Mouse (Mus musculus) MEL (cell line): Measurements from ENCODE around the gene Olfr464.

ENCODE experiments used
- E2F4 ChIP-seq: IDR thresholded peaks from 2 replicates; pipeline ENCODE4 v1.6.1; 2011; ENCODE audit warnings: low read depth, low read length, improper control_type of control experiment, borderline replicate concordance
- MXI1 ChIP-seq: IDR thresholded peaks from 2 replicates; pipeline ENCODE4 v1.6.1; 2011; ENCODE audit warnings: mild to moderate bottlenecking, low read depth, low read length, improper control_type of control experiment
- MYC ChIP-seq: IDR thresholded peaks from 2 replicates; pipeline ENCODE4 v1.6.1; 2011; ENCODE audit warnings: low read depth, mild to moderate bottlenecking, low read length, improper control_type of control experiment, moderate library complexity
- POLR2A ChIP-seq, 2 experiments: IDR thresholded peaks; 2 replicates each; pipeline ENCODE4 v1.6.1; 2011 to 2012; ENCODE audit warnings: low read length in 2 of 2, mild to moderate bottlenecking in 2 of 2, control low read depth in 1 of 2, improper control_type of control experiment in 1 of 2, low read depth in 1 of 2, moderate library complexity in 1 of 2; ENCODE audit not compliant: control insufficient read depth in 1 of 2, insufficient read depth in 1 of 2, poor library complexity in 1 of 2
- TAL1 ChIP-seq: IDR thresholded peaks from 2 replicates; pipeline ENCODE4 v1.6.1; 2012; ENCODE audit warnings: mild to moderate bottlenecking, inconsistent platforms, low read length, moderate library complexity, mixed read lengths

DNA sequence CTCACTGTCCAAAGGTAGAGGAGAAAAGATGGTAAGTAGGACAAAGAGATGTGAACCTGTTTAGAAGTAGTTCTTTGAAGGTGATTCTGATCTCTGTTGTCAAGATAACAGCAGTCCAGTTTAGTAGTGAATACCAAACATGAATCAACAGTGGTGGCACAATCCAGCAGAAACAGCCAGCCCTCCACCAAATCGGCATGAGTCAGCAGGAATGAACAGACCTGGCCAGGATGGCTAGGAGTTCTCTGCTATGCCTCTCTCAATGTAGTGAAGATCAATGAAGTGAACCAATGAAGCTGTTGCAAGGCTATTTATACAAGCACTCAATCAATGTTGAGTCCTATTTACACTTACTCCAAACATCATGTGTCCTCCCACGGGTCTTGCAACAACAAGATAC is 9.6 kb upstream of the Olfr464 start:
- TF ChIP-seq POLR2A (IDR thresholded peaks at IDR 0.05; ENCODE audit: control insufficient read depth in 1 of 2, insufficient read depth in 1 of 2, low read depth in 1 of 2, low read length in 2 of 2, poor library complexity in 1 of 2) (no peak), TAL1 (no peak), E2F4 (no peak), MYC (no peak), MXI1 (no peak)
